Mouse (Mus musculus) brain, adult 2 months (tissue): ENCODE data around the gene Tacr2.
A peak's percentile ranks its signal among the peaks of the same experiment; 100 is the strongest.

Experiments used
- DNase-seq: peaks from one replicate; pipeline ENCODE4 v3.0.0; 2011; ENCODE audit warnings: low read depth, low spot score

Gene Tacr2

DNA sequence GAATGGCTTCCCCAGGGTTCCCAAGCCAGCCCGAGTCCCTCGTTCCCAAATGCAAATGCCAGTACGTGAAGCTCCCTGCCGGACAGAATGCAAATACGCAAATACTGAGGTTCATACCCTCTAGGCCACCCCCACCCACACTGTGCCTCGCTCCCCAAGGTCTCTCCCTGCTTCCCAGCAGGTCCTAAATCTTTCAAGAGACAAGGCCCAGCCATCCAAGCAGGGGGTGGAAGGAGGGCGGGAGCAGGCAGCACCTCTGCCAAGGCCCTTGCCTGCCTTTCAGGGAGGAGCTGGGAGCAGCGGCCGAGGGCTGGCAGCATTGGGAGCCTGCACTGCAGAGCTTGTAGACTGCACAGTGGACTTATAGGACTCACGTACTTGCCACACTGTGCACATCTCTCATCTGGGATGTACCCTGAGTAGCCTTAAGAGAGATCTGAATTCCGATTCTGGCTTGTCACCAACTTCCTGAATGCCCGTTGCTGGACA, at the start of gene Tacr2:
Gene Tacr2, plus strand, starts transcription at position 439 of the 489 bp plus-strand sequence.
- no peak for DNase-seq

GRCm38 (mm10) chr10:62202574-62202973, 49.7 kb upstream of the Tacr2 start:
- DNase-seq = peak; percentile 86

- no peak for DNase-seq
Measured at GRCm38 (mm10) chr10:62208241-62208896, 43.9 kb upstream of the Tacr2 start.

DNA sequence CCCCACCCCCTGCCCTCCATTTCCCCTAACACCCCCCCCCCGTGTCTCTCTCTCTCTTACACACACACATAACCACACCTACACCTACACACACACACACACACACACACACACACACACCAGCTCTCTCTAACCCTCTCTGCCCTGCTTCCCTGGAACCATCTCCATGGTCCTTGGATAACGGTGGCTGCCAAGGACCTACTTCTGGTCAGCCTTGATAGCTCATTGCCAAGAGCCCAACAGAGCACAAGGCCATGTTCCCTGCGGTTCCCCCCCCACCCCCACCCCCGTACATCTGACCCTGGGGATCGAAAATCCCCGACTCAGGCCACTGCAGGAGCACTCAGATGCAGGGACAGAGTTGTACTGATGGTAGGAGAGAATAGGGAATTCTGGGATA, 40.9 kb upstream of the Tacr2 start:
- no peak for DNase-seq

GRCm38 (mm10) chr10:62215169-62215616, 37.0 kb upstream of the Tacr2 start:
- no peak for DNase-seq

DNA sequence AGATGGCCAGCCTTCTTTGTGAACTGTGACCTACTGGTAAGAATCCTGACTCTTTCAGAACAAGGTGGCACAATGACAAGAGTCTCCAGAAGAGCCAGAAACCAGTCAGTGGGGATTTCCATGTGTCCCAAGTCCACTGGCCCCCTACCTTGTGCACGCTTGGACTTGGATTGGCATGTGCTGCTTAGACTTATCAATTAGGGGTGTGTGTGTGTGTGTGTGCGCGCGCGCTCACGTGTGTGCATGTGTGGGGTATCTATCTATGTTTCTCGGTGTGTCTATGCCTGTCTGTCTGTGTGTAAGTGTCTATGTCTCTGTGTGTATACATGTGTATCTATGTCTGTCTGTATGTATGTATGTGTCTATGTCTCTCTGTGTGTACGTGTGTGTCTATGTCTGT, 36.6 kb upstream of the Tacr2 start:
- no peak for DNase-seq

DNA sequence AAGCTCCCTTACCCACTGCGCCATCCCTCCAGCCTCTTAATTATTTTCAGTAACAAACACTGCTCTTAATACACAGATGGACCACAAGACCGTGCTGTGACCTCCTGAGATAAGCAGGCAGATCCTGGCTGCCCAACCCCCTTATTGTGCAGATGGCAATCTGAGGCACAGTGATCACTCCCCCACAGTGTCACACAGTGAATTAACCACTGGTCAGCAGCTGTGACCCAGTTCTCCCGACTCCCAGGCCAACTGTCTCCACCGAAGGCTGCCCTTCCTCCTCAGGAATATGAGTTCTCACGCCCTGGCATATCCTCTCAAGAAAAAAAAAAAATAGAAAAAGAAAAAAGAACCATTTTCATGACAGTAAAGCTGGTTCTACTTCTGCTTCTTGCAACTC, 35.6 kb upstream of the Tacr2 start:
- DNase-seq = peak; percentile 82

DNA sequence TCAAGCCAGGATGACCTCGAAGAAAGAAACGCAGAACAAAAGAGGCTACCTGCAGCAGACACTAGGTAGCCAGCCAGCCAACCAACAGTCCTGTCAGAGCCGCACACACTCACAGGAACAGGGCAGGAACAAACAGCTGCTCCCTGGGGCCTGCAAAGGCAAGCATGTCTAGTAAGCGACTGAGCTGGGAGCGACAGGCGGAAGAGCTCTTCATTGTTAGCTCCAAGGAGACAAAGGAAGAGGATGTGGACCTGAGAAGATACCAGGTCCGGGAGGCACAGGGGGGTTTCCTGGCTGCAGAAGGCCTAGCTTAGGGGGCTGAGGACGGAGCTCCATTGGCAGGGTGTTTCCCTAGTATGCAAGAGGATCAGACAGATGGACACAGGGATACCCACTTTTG, 35.0 kb upstream of the Tacr2 start:
- no peak for DNase-seq

DNA sequence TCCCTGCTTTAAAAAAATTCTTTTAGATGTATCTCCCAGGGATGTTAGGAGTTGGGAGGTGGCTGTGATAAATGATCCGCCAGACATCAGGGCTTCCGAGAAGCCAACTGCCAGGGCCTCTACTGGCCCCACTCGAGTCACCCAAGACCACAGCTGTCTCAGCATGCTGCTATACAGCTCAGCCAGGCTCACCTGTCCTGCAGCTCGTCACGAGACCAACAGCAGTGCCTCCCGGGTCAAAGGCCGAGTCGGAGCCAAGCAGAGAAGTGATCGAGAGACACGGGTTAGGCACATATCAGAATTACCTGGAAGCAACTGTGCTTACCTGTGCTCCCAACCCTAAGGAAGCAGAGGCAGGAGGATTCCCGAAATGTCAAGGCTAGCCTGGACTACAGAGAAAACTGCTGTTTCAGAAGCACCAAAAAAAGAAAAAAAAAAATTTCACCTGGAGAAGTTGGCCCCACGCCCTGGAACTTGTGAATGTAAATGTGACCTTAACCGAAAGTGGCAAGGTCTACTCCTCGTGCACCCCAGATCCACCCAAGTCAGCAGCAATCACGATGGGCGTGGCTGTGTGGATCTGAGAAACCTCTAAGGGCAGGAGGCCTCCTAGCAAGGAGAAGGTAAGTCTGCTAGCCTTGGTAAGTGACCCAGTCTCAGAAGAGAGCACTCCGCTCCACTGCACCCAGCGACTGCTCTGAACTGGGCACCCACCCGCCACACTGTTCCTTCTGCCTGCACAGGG, 34.0 kb upstream of the Tacr2 start:
- DNase-seq = no peak

DNA sequence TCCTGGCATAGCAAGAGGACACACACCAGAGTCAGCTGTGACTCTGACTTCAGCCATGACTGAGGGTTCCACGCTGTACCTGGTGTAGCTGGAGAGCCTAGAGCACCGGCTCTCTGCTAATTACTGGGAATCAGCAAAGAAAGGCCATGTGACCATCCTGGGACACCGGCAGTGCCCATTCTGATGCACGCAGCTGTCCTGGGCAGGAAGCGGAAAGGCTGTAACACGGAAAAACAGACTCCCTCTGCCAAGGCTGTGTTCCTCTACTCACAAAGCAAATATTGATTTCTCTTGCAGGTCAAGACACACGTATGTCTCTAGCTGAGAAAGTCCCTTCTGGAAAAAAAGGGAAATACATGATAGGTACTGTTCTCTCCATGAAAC, 33.5 kb upstream of the Tacr2 start:
- DNase-seq = no peak

GRCm38 (mm10) chr10:62220732-62221514, 31.3 kb upstream of the Tacr2 start:
- no peak for DNase-seq

DNA sequence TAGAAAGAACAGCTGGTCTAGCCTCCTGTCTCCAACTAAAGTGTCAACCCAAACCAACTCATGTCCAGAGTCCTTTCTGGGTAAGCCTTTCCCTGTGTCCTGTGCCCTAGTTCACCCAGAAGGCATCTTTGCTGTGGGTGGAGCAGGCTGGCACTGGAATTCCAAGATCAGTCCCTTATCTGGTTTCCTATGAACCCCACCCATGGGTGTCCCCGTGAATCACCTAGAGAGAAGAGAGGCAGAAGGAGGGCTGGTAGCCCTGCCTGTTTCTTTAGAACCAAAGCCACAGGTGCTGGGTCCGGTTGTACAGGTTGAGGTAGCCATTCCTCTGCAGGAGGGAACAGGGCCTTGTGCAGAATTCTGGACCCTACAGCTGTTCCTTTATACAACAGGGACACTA, 30.6 kb upstream of the Tacr2 start:
- DNase-seq = no peak

- DNase-seq = no peak
Measured at GRCm38 (mm10) chr10:62222777-62223176, 29.5 kb upstream of the Tacr2 start.

DNA sequence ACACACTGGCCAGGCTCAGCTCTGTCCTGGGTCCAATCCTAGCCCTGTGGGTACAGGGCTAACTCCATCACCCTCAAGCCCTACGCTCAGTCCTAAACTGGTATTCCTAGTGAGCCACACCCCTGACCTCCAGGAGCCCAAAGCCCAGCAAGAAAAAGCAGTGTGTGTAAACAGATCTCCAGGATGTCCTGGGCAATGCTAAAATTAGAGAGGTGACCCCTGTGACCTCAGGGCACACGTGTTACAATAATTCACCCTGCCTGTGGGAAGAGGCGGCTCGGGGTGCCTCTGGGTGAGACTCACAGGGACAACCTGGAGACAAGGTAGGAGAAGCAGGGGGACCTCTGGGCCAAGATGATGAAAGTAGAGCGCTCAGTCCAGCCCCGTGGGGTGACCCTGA, 28.0 kb upstream of the Tacr2 start:
- no peak for DNase-seq

- no peak for DNase-seq
Measured at GRCm38 (mm10) chr10:62225839-62226238, 26.4 kb upstream of the Tacr2 start.

DNA sequence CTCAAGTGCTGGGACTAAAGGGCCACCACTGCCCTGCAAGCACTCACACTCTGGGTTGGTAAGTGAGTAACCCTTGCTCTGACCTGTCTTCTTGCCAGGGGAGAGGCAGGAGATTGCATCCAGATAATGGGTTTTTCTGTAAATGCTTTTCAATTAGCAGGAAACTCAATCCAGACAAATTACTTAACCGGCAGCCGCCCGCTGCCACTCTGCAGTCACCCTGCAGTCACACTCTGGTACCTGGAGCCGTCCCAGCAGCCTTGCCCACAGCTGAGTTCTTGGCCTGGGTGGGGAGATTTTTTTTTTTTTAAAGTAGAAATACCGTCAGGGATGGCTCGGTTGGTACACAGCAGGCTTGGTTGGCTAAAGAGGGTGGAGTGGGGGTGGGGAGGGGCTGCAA, 24.1 kb upstream of the Tacr2 start:
- no peak for DNase-seq

GRCm38 (mm10) chr10:62230708-62231394, 21.4 kb upstream of the Tacr2 start, which contains the start of gene Tspan15:
TSS of gene Tspan15 (minus strand) at chr10:62231251.
- DNase-seq = peak; percentile 94

GRCm38 (mm10) chr10:62231395-62231732, 20.9 kb upstream of the Tacr2 start:
- DNase-seq = no peak

DNA sequence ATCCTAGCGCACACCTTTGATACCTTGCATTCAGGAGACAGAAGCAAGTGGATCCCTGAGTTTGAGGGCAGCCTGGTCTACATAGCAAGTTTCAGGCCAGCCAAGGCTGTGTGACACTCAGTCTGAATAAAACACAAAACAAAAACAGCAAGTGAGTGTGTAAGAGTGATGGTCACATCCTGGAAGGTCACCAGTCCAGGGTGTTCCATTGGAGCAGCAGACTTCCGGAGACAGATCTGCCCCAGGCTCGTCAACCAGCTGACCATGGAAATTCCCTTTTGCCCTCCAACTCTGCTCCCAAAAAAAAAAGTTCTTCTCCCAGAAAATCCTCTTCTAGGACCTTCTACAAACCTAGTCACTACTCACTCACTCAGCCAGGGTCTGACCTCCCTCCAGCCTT, 20.4 kb upstream of the Tacr2 start:
- DNase-seq = no peak

GRCm38 (mm10) chr10:62236165-62236564, 16.1 kb upstream of the Tacr2 start:
- DNase-seq = peak; percentile 67

DNA sequence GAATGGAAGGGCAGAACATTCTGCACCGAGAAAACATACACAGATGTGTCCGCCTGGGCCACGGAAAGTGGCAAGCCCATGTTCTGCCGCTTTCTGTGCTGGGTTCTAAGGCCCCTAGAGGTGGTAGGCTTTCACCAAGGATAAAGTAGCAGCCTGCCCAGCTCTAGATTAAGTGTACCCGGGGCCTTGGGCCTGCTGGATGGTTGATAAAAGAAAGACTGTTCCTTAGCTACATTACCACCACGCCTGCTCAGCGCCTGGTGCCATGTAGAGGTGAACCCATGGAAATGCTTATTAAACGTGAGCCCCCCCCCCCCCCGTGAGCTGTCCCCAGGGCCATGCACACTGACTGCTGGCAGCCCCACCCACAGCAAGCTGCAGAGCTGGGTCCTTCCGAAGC, 15.0 kb upstream of the Tacr2 start:
- DNase-seq = no peak

GRCm38 (mm10) chr10:62238688-62239087, 13.6 kb upstream of the Tacr2 start:
- DNase-seq = peak; percentile 42
